Mouse (Mus musculus) heart, embryonic 12.5 days (tissue): ENCODE measurements around the gene Pi4ka. TPM values are rescaled to one million over a fixed set of nuclear protein-coding genes. Genes with fewer than 3 reads are reported as not detected.

Source experiments
- ATAC-seq: fragments of 200-750 bp; cut with Nextera tagmentation; 2 replicates; pipeline ENCODE4 v1.8.0; 2017; ENCODE audit warnings: moderate TSS enrichment, moderate library complexity; ENCODE audit not compliant: insufficient number of reproducible peaks, low FRiP score
- H3K27ac ChIP-seq: fragments of 300-500 bp; sonication (generic); 2 replicates; pipeline ENCODE4 v1.5.1; 2016; ENCODE audit warnings: mild to moderate bottlenecking, moderate library complexity; ENCODE audit not compliant: poor library complexity, severe bottlenecking
- H3K27me3 ChIP-seq: fragments of 300-500 bp; sonication (generic); replicated peaks from 2 replicates; pipeline ENCODE4 v1.6.1; 2016; ENCODE audit warnings: mild to moderate bottlenecking, moderate library complexity
- H3K36me3 ChIP-seq: fragments of 300-500 bp; sonication (generic); 2 replicates; pipeline ENCODE4 v1.6.1; 2016; ENCODE audit warnings: mild to moderate bottlenecking, moderate library complexity
- H3K4me1 ChIP-seq: fragments of 300-500 bp; sonication (generic); replicated peaks from 2 replicates; pipeline ENCODE4 v1.6.1; 2016; ENCODE audit warnings: mild to moderate bottlenecking
- H3K4me2 ChIP-seq: fragments of 300-500 bp; sonication (generic); 2 replicates; pipeline ENCODE4 v1.6.1; 2016; ENCODE audit warnings: mild to moderate bottlenecking, moderate library complexity
- H3K4me3 ChIP-seq: fragments of 300-500 bp; sonication (generic); 2 replicates; pipeline ENCODE4 v1.5.1; 2016; ENCODE audit warnings: mild to moderate bottlenecking
- H3K9ac ChIP-seq: fragments of 300-500 bp; sonication (generic); 2 replicates; pipeline ENCODE4 v1.6.1; 2016; ENCODE audit warnings: mild to moderate bottlenecking, moderate library complexity
- H3K9me3 ChIP-seq: fragments of 300-500 bp; sonication (generic); replicated peaks from 2 replicates; pipeline ENCODE4 v1.6.1; 2016; ENCODE audit warnings: mild to moderate bottlenecking, moderate library complexity
- WGBS: fragments of 180-500 bp; shearing (Covaris S2); methylation state at CpG from one replicate; pipeline ENCODE4 v1.1.7; 2016; 5-methylcytosine and 5-hydroxymethylcytosine counted together
- polyA plus RNA-seq: library from polyadenylated mRNA; unstranded; fragments of >200 nt; fragmentation: Nextera tagmentation; extraction: Ambion mirVana; gene quantifications from 2 replicates; pipeline ENCODE4 v1.2.1, GENCODE M21; 2016

Pi4ka gene
- polyA plus RNA-seq, 1 experiment from 2014 or later = 45.4 TPM

GRCm38 (mm10) chr16:17271856-17272255 is 134.3 kb downstream of the Pi4ka start:
- H3K4me1 ChIP-seq = peaks cover 10% of the 10 kb centered on the region
- H3K27me3 ChIP-seq = peaks cover 2% of the 10 kb centered on the region
- H3K9me3 ChIP-seq = peaks cover 7% of the 10 kb centered on the region
- no peak for ATAC-seq
- no peak overlapping the region for H3K9ac ChIP-seq
- no peak overlapping the region for H3K4me3 ChIP-seq
- H3K27ac ChIP-seq = no peak overlapping the region
- H3K36me3 ChIP-seq = peaks cover 3% of the 10 kb centered on the region; the same call in 1 of the 2 replicates
- 79% methylated on average over 6 of the region's 6 CpGs for WGBS
- H3K4me2 ChIP-seq = no peak overlapping the region

- no peak for ATAC-seq
Observed at GRCm38 (mm10) chr16:17271124-17271523, 135.0 kb downstream of the Pi4ka start.

GRCm38 (mm10) chr16:17269872-17270271 is 136.2 kb downstream of the Pi4ka start:
- Histone ChIP-seq H3K27ac (no peak overlapping the region), H3K9me3 (peaks cover 7% of the 10 kb centered on the region), H3K4me3 (no peak overlapping the region), H3K27me3 (no peaks in the 10 kb centered on the region), H3K4me2 (no peak overlapping the region), H3K9ac (no peak overlapping the region), H3K4me1 (0 out of 2 replicates have a peak, but pooled peaks cover 6% of the 10 kb centered on the region), H3K36me3 (peaks cover 3% of the 10 kb centered on the region; the same call in 1 of the 2 replicates)
- 81% methylated on average over 5 of the region's 5 CpGs for WGBS
- ATAC-seq = no peak

More at GRCm38 (mm10) chr16:17271124-17271523, 135.0 kb downstream of the Pi4ka start:
- H3K4me2 ChIP-seq = no peak overlapping the region
- peaks cover 3% of the 10 kb centered on the region; the same call in 1 of the 2 replicates for H3K36me3 ChIP-seq
- WGBS = 61% methylated on average over 4 of the region's 4 CpGs
- no peak overlapping the region for H3K4me3 ChIP-seq
- peaks cover 7% of the 10 kb centered on the region for H3K9me3 ChIP-seq
- no peak overlapping the region for H3K9ac ChIP-seq
- H3K4me1 ChIP-seq = 0 out of 2 replicates have a peak, but pooled peaks cover 6% of the 10 kb centered on the region
- no peak overlapping the region for H3K27ac ChIP-seq
- no peaks in the 10 kb centered on the region for H3K27me3 ChIP-seq

DNA sequence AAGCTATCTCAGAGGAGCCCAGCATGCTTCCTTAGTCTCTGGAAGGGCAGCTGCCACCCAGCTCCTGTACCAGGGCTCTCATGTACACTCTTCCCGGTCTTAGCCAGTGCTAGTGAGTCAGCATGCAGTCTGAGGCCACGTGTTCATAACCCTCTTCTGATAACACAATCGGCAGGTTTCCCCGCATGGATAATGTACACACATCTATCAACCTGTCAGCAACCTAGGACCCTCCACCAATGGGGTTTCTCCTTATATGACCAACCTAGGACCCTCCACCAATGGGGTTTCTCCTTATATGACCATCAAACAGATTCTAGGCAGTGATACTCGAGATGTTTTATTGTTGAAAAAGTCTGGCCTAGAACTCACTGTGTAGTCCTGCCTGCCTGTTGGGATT is 138.2 kb downstream of the Pi4ka start:
- H3K27ac ChIP-seq = no peak overlapping the region
- H3K9me3 ChIP-seq = peaks cover 7% of the 10 kb centered on the region
- 0 out of 2 replicates have a peak, but pooled peaks cover 6% of the 10 kb centered on the region for H3K4me1 ChIP-seq
- no peaks in the 10 kb centered on the region for H3K27me3 ChIP-seq
- no peak overlapping the region for H3K4me2 ChIP-seq
- 32% methylated on average over 5 of the region's 5 CpGs for WGBS
- peaks cover 3% of the 10 kb centered on the region; the same call in 1 of the 2 replicates for H3K36me3 ChIP-seq
- no peak overlapping the region for H3K4me3 ChIP-seq
- H3K9ac ChIP-seq = no peak overlapping the region
- no peak for ATAC-seq

DNA sequence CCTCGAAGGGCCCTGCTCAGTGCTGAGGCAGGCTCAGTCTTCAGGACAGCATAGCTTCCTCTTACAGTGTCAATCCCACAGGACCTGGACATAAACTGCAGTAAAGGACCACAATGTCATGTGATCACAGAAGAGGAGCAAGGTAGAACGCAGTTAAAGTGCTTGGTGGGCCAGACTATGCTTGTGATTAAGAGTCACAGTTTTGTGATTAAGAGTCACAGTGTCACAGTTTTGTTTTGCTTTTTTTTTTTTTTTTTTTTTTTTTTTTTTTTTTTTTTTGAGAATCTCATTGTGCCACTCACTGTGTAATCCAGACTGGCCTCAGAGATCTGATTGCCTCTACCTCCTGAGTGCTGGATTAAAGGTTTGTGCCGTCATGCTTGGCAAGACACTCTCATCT is 140.0 kb downstream of the Pi4ka start:
- H3K9ac ChIP-seq = no peak overlapping the region
- H3K4me1 ChIP-seq = peaks cover 20% of the 10 kb centered on the region
- H3K9me3 ChIP-seq = peaks cover 7% of the 10 kb centered on the region
- H3K27ac ChIP-seq = no peak overlapping the region
- 72% methylated on average over 3 of the region's 3 CpGs for WGBS
- no peak for ATAC-seq
- no peaks in the 10 kb centered on the region for H3K27me3 ChIP-seq
- no peak overlapping the region for H3K4me2 ChIP-seq
- H3K4me3 ChIP-seq = no peak overlapping the region
- peaks cover 8% of the 10 kb centered on the region; the same call in 1 of the 2 replicates for H3K36me3 ChIP-seq

DNA sequence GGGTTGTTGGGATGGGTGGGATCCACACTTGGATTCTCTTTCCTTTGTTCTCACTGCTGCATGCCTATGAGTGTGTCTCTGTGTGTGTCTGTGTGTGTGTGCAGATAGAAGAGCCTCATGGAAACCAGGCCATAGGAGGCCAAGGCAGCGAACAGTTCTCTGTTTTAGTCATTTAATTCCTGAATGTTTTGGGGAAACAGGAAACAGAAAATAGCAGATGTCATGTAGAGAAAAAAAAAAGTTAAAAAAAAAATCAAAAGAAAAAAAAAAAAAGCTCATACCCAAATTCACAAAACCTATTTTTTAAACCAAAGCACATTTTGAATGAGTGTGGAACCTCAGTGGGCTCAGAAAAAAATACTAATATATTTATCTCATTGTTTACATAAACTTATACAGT is 144.8 kb downstream of the Pi4ka start:
- no peak overlapping the region for H3K4me2 ChIP-seq
- H3K9me3 ChIP-seq = no peaks in the 10 kb centered on the region
- 81% methylated on average over 1 of the region's 1 CpGs for WGBS
- H3K4me3 ChIP-seq = no peak overlapping the region
- peaks cover 22% of the 10 kb centered on the region for H3K4me1 ChIP-seq
- no peak overlapping the region for H3K27ac ChIP-seq
- no peak overlapping the region for H3K9ac ChIP-seq
- H3K36me3 ChIP-seq = peaks cover 41% of the 10 kb centered on the region
- ATAC-seq = no peak
- H3K27me3 ChIP-seq = no peaks in the 10 kb centered on the region

GRCm38 (mm10) chr16:17258917-17259316 is 147.2 kb downstream of the Pi4ka start:
- Histone ChIP-seq H3K4me2 (no peak overlapping the region), H3K27ac (no peak overlapping the region), H3K4me1 (peaks cover 37% of the 10 kb centered on the region), H3K9ac (no peak overlapping the region), H3K27me3 (no peaks in the 10 kb centered on the region), H3K9me3 (no peaks in the 10 kb centered on the region), H3K36me3 (peaks cover 48% of the 10 kb centered on the region), H3K4me3 (no peak overlapping the region)
- no peak for ATAC-seq
- WGBS = 89% methylated on average over 12 of the region's 12 CpGs

- Histone ChIP-seq H3K27ac (no peak overlapping the region), H3K9ac (no peak overlapping the region), H3K4me2 (no peak overlapping the region), H3K27me3 (no peaks in the 10 kb centered on the region), H3K9me3 (no peaks in the 10 kb centered on the region), H3K4me3 (no peak overlapping the region), H3K4me1 (peaks cover 47% of the 10 kb centered on the region), H3K36me3 (peaks cover 48% of the 10 kb centered on the region)
- ATAC-seq = no peak
- WGBS = 78% methylated on average over 9 of the region's 9 CpGs
Observed at GRCm38 (mm10) chr16:17257359-17257821, 148.7 kb downstream of the Pi4ka start.

DNA sequence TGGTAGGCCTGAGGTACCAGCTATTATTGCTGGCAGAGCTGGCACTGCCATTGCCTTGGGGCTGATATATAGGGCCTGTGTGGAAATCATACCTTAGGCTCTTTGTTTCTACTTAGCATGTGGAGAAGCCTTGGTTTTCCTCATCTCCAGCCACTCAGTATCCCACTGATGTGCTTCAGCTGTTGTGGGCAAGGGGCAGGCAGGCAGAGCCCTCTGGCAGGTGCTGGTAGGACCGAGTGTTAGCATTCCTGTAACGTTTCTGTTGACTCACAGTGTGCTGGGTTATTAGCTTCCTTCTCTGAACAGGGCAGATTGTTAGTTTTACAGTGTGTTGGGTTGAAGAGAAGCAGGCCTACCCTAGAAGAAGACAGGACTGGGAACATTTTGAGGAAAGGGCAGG is 150.8 kb downstream of the Pi4ka start:
- Histone ChIP-seq H3K4me3 (no peak overlapping the region), H3K9me3 (no peaks in the 10 kb centered on the region), H3K27me3 (no peaks in the 10 kb centered on the region), H3K36me3 (peaks cover 35% of the 10 kb centered on the region), H3K4me2 (no peak overlapping the region), H3K27ac (no peak overlapping the region), H3K4me1 (peaks cover 57% of the 10 kb centered on the region), H3K9ac (0 out of 2 replicates have a peak overlapping the region, but pooled peaks have one; percentile 9)
- no peak for ATAC-seq
- 73% methylated on average over 2 of the region's 2 CpGs for WGBS

GRCm38 (mm10) chr16:17254005-17254597 is 152.0 kb downstream of the Pi4ka start:
- H3K27me3 ChIP-seq = no peaks in the 10 kb centered on the region
- H3K4me1 ChIP-seq = peaks cover 66% of the 10 kb centered on the region
- ATAC-seq = no peak
- 25% methylated on average over 4 of the region's 4 CpGs for WGBS
- H3K4me2 ChIP-seq = peak overlapping the region; percentile 49
- H3K4me3 ChIP-seq = no peak overlapping the region
- H3K27ac ChIP-seq = peak overlapping the region; percentile 48; the same call in 1 of the 2 replicates
- no peaks in the 10 kb centered on the region for H3K9me3 ChIP-seq
- H3K9ac ChIP-seq = no peak overlapping the region
- H3K36me3 ChIP-seq = peaks cover 26% of the 10 kb centered on the region

DNA sequence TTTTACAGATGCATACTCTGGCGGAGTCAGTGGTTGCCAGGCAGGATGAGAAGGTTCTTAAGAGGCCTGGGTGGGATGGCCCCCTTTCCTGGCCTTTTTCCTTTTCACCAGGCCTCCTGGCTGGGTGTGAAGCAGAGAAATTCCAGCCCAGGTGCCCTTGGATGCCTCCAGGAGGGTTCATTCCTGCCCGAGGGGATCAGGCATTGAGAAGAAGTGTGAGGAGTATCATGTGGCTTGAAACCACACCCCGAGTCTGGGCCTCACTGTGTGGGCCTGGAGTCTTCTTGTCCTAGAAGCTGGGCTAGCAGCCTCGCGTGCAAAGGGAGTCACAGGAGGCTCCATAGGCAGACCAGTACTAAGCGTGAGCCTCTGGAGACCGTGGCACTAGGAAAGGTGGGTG is 153.3 kb downstream of the Pi4ka start:
- Histone ChIP-seq H3K27ac (no peak overlapping the region), H3K4me2 (no peak overlapping the region), H3K4me1 (peaks cover 71% of the 10 kb centered on the region), H3K27me3 (no peaks in the 10 kb centered on the region), H3K36me3 (peaks cover 13% of the 10 kb centered on the region), H3K9me3 (no peaks in the 10 kb centered on the region), H3K4me3 (no peak overlapping the region), H3K9ac (no peak overlapping the region)
- WGBS = 54% methylated on average over 7 of the region's 7 CpGs
- ATAC-seq = no peak
